Mouse (Mus musculus) lung, embryonic 14.5 days (tissue): ENCODE results near the gene Gm7879. TPM values are rescaled to one million over a fixed set of nuclear protein-coding genes. Genes with fewer than 3 reads are reported as not detected.
"Not testable (repeated sequence)": the region's sequence is repeated elsewhere in the genome, so short reads cannot be mapped to it uniquely, and the experiment has no call there.

Experiments
- ATAC-seq: fragments of 200-750 bp; cut with Nextera tagmentation; 2 replicates; pipeline ENCODE4 v1.8.0; 2017; ENCODE audit warnings: mild to moderate bottlenecking, moderate TSS enrichment, moderate library complexity; ENCODE audit not compliant: insufficient read depth
- DNase-seq: peaks from one replicate; pipeline ENCODE4 v3.0.0-alpha.2; 2015
- H3K27ac ChIP-seq: fragments of 300-500 bp; sonication (generic); 2 replicates; pipeline ENCODE4 v1.5.1; 2014; ENCODE audit warnings: low read depth, mild to moderate bottlenecking, moderate library complexity
- H3K27me3 ChIP-seq: fragments of 300-500 bp; sonication (generic); 2 replicates; pipeline ENCODE4 v1.6.1; 2014; ENCODE audit warnings: low read length, control low read depth; ENCODE audit not compliant: insufficient read depth
- H3K36me3 ChIP-seq: fragments of 300-500 bp; sonication (generic); 2 replicates; pipeline ENCODE4 v1.6.1; 2014; ENCODE audit warnings: control low read depth; ENCODE audit not compliant: insufficient read depth
- H3K4me1 ChIP-seq: fragments of 300-500 bp; sonication (generic); 2 replicates; pipeline ENCODE4 v1.6.1; 2014; ENCODE audit warnings: antibody characterized with exemption, control low read depth; ENCODE audit not compliant: insufficient read depth
- H3K4me2 ChIP-seq: fragments of 300-500 bp; sonication (generic); 2 replicates; pipeline ENCODE4 v1.6.1; 2014; ENCODE audit warnings: mild to moderate bottlenecking
- H3K4me3 ChIP-seq: fragments of 300-500 bp; sonication (generic); 2 replicates; pipeline ENCODE4 v1.5.1; 2014; ENCODE audit warnings: low read depth, low read length
- H3K9ac ChIP-seq: fragments of 300-500 bp; sonication (generic); 2 replicates; pipeline ENCODE4 v1.6.1; 2014
- H3K9me3 ChIP-seq: fragments of 300-500 bp; sonication (generic); 2 replicates; pipeline ENCODE4 v1.6.1; 2016; ENCODE audit warnings: low read depth, low read length, control low read depth
- CTCF ChIP-seq: IDR thresholded peaks from 2 replicates; pipeline ENCODE4 v1.5.1; 2016; ENCODE audit warnings: antibody characterized with exemption, low read depth
- WGBS: fragments of 180-500 bp; shearing (Covaris S2); extraction: QIAGEN DNeasy Blood & Tissue Kit; methylation state at CpG from one replicate; pipeline ENCODE4 v1.1.7; 2014; 5-methylcytosine and 5-hydroxymethylcytosine counted together
- polyA plus RNA-seq: library from polyadenylated mRNA; unstranded; fragments of >200 nt; fragmentation: Nextera tagmentation; extraction: Ambion mirVana; gene quantifications from 2 replicates; pipeline ENCODE4 v1.2.1, GENCODE M21; 2014

Gm7879 gene
- 0.61 and 0.66 TPM in 2 replicates for polyA plus RNA-seq

DNA sequence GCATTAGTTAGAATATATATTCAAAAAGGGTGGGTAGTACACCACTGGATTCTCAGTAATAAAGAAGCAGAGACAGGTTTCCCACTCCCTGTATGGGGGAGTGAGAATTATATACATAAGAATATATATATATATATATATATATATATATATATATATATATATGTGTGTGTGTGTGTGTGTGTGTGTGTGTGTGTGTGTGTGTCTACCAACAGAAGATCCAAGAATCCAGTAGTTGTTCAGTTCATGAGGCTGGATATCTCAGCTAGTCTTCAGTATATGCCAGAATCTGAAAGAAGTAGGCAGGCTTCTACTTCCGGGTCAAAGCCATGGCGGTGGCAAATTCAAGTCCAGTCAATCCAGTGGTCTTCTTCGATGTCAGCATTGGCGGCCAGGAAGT, at the start of gene Gm7879:
Gene Gm7879, plus strand, starts transcription at position 301 of the 400 bp plus-strand sequence.
- WGBS = 93% methylated on average over 4 of the region's 4 CpGs
- not testable (repeated sequence) for H3K36me3 ChIP-seq, H3K4me1 ChIP-seq, ATAC-seq, H3K9me3 ChIP-seq, H3K27ac ChIP-seq, H3K4me3 ChIP-seq, DNase-seq, H3K9ac ChIP-seq, H3K4me2 ChIP-seq, H3K27me3 ChIP-seq

DNA sequence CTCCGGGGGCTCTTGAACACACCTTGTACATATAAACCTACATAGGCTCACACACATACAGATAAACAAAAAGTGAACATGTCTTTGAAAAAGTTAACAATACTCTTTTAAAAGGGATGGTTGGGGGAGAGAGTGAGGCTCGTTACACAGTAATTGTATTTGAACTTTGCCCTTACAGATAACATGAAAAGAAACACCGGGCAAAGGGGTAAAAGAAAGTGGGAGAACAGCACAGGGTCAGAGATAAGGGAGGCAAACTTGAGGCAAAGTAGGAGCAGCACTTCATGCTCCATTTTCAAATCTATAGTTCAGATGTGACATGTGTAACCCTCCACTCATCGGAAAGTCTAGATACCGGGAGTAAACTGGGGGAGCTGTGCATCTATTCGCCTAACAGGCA, 49.3 kb upstream of the Gm7879 start:
- Histone ChIP-seq H3K4me1 (no peaks in the 10 kb centered on the region), H3K27me3 (no peaks in the 10 kb centered on the region), H3K4me3 (no peak overlapping the region), H3K27ac (no peak overlapping the region), H3K4me2 (no peak overlapping the region), H3K9ac (no peak overlapping the region), H3K9me3 (no peaks in the 10 kb centered on the region), H3K36me3 (no peaks in the 10 kb centered on the region)
- DNase-seq (no peak), ATAC-seq (no peak)
- 36% methylated on average over 6 of the region's 6 CpGs for WGBS
- no peak for TF ChIP-seq CTCF

DNA sequence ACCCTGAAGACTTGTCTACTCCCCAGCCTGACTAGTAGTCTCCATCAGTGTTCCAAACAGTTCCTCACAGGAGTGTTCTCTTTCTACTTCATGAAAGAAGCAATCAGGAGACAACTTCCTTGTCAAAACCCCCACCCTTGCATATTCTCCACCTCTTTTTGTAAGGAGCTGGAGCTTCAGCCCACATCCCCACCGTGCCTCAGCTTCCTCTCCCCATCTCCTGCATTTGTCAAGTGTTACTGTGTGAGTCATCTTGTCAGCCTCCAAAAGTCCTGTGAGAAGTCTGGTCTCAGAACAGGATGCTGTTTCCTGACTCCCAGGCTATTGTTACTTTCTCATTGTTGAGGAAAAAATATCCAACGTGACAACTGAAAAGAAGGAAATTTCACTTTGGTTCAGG, 47.6 kb upstream of the Gm7879 start:
- 50% methylated on average over 2 of the region's 2 CpGs for WGBS
- Histone ChIP-seq H3K27me3 (no peaks in the 10 kb centered on the region), H3K9me3 (no peaks in the 10 kb centered on the region), H3K27ac (no peak overlapping the region), H3K4me3 (no peak overlapping the region), H3K4me1 (no peaks in the 10 kb centered on the region), H3K4me2 (no peak overlapping the region), H3K36me3 (no peaks in the 10 kb centered on the region), H3K9ac (no peak overlapping the region)
- ATAC-seq (no peak), DNase-seq (peak; percentile 29)
- TF ChIP-seq CTCF = no peak

DNA sequence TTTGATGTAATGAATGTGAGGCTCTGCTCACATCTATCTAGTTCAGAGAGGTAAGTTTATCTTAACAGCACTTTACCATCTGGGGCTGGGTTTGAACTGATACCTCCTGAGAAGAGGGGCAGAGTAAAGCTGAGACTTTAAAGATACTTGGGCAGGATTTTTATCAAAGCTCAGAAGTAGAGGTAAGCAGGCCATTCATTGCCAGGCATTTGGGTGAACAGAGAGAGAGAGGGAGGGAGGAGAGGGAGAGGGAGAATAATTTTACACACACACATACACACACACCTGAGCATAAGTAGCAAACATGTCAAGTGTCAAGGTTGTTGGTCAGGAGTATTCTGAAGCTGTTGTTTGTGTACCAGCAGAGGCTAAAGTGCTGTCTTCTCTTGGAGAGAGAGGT, 44.7 kb upstream of the Gm7879 start, which contains the start of gene Cd38:
Gene Cd38, plus strand, starts transcription at position 301 of the 400 bp plus-strand sequence.
- ATAC-seq (no peak), DNase-seq (no peak)
- Histone ChIP-seq H3K4me2 (peak within 1 kb of the TSS; percentile 69), H3K9ac (peak within 1 kb of the TSS; percentile 52), H3K4me1 (no peaks in the 10 kb centered on the region), H3K36me3 (no peaks in the 10 kb centered on the region), H3K27ac (peak within 1 kb of the TSS; percentile 58; the same call in 1 of the 2 replicates), H3K4me3 (peak within 1 kb of the TSS; percentile 41), H3K9me3 (no peaks in the 10 kb centered on the region), H3K27me3 (no peaks in the 10 kb centered on the region)
- no peak for TF ChIP-seq CTCF

DNA sequence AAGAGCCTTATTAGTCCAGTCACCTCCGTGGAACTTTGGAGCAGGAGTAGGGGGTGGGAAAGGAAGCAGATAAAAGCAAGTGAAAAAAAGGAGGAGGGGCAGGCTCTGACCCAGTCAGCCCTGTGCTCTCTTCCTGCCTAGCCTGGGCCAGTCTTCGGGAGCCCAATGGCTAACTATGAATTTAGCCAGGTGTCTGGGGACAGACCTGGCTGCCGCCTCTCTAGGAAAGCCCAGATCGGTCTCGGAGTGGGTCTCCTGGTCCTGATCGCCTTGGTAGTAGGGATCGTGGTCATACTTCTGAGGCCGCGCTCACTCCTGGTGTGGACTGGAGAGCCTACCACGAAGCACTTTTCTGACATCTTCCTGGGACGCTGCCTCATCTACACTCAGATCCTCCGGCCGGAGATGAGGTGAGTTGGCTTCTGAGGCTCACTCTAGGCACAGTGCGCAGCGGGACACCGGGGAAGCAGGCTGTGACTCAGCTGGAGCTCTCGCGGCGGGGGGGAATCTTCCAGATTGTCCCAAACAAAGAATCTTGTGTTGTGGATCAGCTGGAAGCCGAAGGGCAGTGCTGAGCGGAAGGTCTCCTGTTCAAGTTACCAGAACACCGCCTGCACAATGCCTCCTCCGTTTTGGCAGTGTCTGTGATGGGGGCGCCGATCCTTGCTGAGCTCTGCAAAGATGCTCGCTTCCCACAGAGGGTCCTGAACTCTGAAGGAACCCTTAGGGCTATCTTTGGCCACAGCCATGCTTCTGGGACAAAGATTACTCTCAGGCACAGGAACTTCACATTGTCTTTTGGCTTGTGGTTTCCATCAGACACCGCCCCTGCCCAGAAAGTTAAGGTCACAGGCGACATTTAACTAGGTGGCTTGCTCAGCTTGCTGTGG, 44.0 kb upstream of the Gm7879 start:
- DNase-seq (peak; percentile 39), ATAC-seq (peak; percentile 81; the same call in 1 of the 2 replicates)
- peak overlapping the region; percentile 52 for H3K9ac ChIP-seq
- H3K27ac ChIP-seq = peak overlapping the region; percentile 58; the same call in 1 of the 2 replicates
- no peaks in the 10 kb centered on the region for H3K4me1 ChIP-seq
- peak overlapping the region; percentile 69 for H3K4me2 ChIP-seq
- H3K4me3 ChIP-seq = peak overlapping the region; percentile 41
- H3K36me3 ChIP-seq = no peaks in the 10 kb centered on the region
- no peaks in the 10 kb centered on the region for H3K9me3 ChIP-seq
- TF ChIP-seq CTCF = no peak
- H3K27me3 ChIP-seq = no peaks in the 10 kb centered on the region
- WGBS = 3% methylated on average over 28 of the region's 28 CpGs

DNA sequence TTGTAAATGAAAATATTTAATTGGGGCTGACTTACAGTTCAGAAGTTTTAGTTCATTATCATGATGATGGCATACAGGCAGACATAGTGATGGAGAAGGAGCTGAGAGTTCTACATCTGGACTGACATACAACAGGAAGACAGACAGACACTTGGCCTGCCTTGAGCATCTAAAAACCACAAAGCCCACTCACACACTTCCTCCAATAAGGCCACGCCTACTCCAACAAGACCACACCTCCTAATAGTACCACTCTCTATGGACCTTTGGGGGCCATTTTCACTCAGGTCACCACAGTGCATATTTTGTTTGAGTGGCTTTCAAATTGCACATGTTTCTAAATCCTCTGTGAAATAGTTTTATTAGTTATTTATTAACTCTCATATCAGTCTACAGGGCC, 41.1 kb upstream of the Gm7879 start:
- H3K9ac ChIP-seq = no peak overlapping the region
- no peak for DNase-seq
- H3K36me3 ChIP-seq = no peaks in the 10 kb centered on the region
- H3K9me3 ChIP-seq = no peaks in the 10 kb centered on the region
- H3K4me3 ChIP-seq = no peak overlapping the region
- no peak overlapping the region for H3K27ac ChIP-seq
- H3K4me2 ChIP-seq = no peak overlapping the region
- no peak for ATAC-seq
- no peaks in the 10 kb centered on the region for H3K27me3 ChIP-seq
- H3K4me1 ChIP-seq = no peaks in the 10 kb centered on the region
- WGBS = 67% methylated on average over 1 of the region's 1 CpGs
- TF ChIP-seq CTCF = no peak

DNA sequence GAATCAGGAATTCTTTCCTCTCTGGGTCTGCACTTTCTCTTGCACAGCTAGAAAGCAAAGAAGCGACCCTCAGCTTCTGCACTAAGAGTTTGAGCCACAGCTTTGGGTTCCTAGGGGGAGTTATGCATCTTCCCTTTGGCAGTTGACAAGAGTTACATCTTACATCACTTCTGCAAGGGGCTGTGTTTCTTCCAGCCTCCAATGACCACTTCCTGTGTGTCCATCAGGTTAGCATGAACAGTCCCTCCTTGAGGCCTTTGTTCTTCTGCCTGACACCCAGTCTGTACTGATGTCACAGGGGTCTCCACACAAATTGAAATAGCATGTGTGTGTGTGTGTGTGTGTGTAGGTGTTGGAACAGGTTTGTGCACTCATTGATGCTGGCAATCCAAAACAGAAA, 40.3 kb upstream of the Gm7879 start:
- H3K27ac ChIP-seq = no peak overlapping the region
- H3K9me3 ChIP-seq = no peaks in the 10 kb centered on the region
- TF ChIP-seq CTCF = no peak
- H3K9ac ChIP-seq = no peak overlapping the region
- no peak overlapping the region for H3K4me2 ChIP-seq
- no peak overlapping the region for H3K4me3 ChIP-seq
- H3K27me3 ChIP-seq = no peaks in the 10 kb centered on the region
- ATAC-seq = no peak
- no peaks in the 10 kb centered on the region for H3K36me3 ChIP-seq
- no peaks in the 10 kb centered on the region for H3K4me1 ChIP-seq
- 66% methylated on average over 1 of the region's 1 CpGs for WGBS
- no peak for DNase-seq
